Mouse (Mus musculus): ENCODE data around the gene Dnah2.
"Not testable (repeated sequence)": the region's sequence is repeated elsewhere in the genome, so short reads cannot be mapped to it uniquely, and the experiment has no call there.

The Dnah2 gene

GRCm38 (mm10) chr11:69563373-69563772, 14.5 kb upstream of the Dnah2 start:
- DNase-seq (ENCODE audit: low spot score): no peak

GRCm38 (mm10) chr11:69560896-69561854, 12.3 kb upstream of the Dnah2 start:
- no peak for DNase-seq (ENCODE audit: low spot score)

GRCm38 (mm10) chr11:69559851-69560765, 11.2 kb upstream of the Dnah2 start, which contains the start of gene Efnb3:
Gene Efnb3 (minus strand): TSS chr11:69560205.
- peak; percentile 45 for DNase-seq (ENCODE audit: low spot score)

- no peak for DNase-seq (ENCODE audit: low spot score)
Observed at GRCm38 (mm10) chr11:69559183-69559582, 10.3 kb upstream of the Dnah2 start.

GRCm38 (mm10) chr11:69558756-69559155, 9.8 kb upstream of the Dnah2 start:
- DNase-seq (ENCODE audit: low spot score): no peak

- DNase-seq (ENCODE audit: low spot score): no peak
Observed at GRCm38 (mm10) chr11:69557381-69557958, 8.6 kb upstream of the Dnah2 start.

- no peak for DNase-seq (ENCODE audit: low spot score)
Observed at GRCm38 (mm10) chr11:69554539-69555140, 5.7 kb upstream of the Dnah2 start.

GRCm38 (mm10) chr11:69553341-69553721, 4.4 kb upstream of the Dnah2 start:
- DNase-seq (ENCODE audit: low spot score): no peak

- no peak for DNase-seq (ENCODE audit: low spot score)
Observed at GRCm38 (mm10) chr11:69552622-69553340, 3.9 kb upstream of the Dnah2 start.

- DNase-seq (ENCODE audit: low spot score): no peak
Observed at GRCm38 (mm10) chr11:69551310-69551709, 2.4 kb upstream of the Dnah2 start.

GRCm38 (mm10) chr11:69547071-69547470, 1.8 kb downstream of the Dnah2 start:
- DNase-seq (ENCODE audit: low spot score): peak; percentile 59

- DNase-seq (ENCODE audit: low spot score): peak; percentile 80
Observed at GRCm38 (mm10) chr11:69546423-69547053, 2.4 kb downstream of the Dnah2 start.

- DNase-seq (ENCODE audit: low spot score): no peak
Observed at GRCm38 (mm10) chr11:69545957-69546356, 3.0 kb downstream of the Dnah2 start.

- no peak for DNase-seq (ENCODE audit: low spot score)
Observed at GRCm38 (mm10) chr11:69543598-69543997, 5.3 kb downstream of the Dnah2 start.

- not testable (repeated sequence) for DNase-seq (ENCODE audit: low spot score)
Observed at GRCm38 (mm10) chr11:69541741-69542140, 7.2 kb downstream of the Dnah2 start.

GRCm38 (mm10) chr11:69540700-69541099, 8.2 kb downstream of the Dnah2 start:
- no peak for DNase-seq (ENCODE audit: low spot score)

GRCm38 (mm10) chr11:69534990-69535389, 13.9 kb downstream of the Dnah2 start:
- DNase-seq (ENCODE audit: low spot score): no peak

- no peak for DNase-seq (ENCODE audit: low spot score)
Observed at GRCm38 (mm10) chr11:69532480-69533150, 16.3 kb downstream of the Dnah2 start.

- not testable (repeated sequence) for DNase-seq (ENCODE audit: low spot score)
Observed at GRCm38 (mm10) chr11:69530755-69531154, 18.2 kb downstream of the Dnah2 start.

- DNase-seq (ENCODE audit: low spot score): not testable (repeated sequence)
Observed at GRCm38 (mm10) chr11:69530281-69530680, 18.6 kb downstream of the Dnah2 start.
